Mouse (Mus musculus): Measurements from ENCODE around the gene Tns4. TPM values are rescaled to one million over a fixed set of nuclear protein-coding genes. Genes with fewer than 3 reads are reported as not detected.

Tns4 gene
- 0.40 TPM in 1 of 2 replicates, not detected in the other for polyA plus RNA-seq (2015; fragmentation: Nextera tagmentation; extraction: Ambion mirVana)

DNA sequence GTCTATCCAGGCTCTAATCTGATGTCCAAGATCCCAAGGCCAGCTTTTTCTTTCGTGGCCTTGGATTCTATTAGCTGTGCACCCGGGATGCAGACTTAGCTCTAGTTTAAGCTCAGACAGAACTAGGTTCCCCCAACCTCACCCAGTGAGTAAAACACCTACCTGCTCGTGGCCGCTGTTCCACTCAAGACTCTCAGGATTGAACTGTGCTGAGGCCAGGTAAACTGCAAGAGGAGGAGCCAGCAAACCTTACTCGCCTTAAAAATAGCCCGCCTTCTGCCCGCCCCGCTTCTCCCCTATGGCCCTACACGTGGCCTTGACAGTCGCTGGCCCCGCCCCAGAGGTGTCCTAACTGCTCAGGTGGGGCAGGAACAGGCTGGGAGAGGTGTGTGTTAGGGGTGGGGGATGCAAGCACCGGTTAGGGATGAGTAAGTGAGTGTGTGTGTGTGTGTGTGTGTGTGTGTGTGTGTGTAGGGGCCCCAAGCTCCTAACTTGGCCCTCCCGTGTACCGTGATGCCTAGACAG, at the start of gene Tns4:
Gene Tns4 (minus strand): TSS at position 230 of the 525 bp plus-strand sequence.
- Histone ChIP-seq H3K36me3 (no peaks in the 10 kb centered on the region), H3K4me3 (no peak within 1 kb of the TSS), H3K27ac (replicated peaks) (no peak within 1 kb of the TSS), H3K4me1 (replicated peaks) (no peaks in the 10 kb centered on the region), H3K9ac (no peak within 1 kb of the TSS), H3K9me3 (no peaks in the 10 kb centered on the region), H3K27me3 (no peaks in the 10 kb centered on the region), H3K4me2 (no peak within 1 kb of the TSS)
- 65% methylated on average over 14 of the region's 14 CpGs for WGBS
- no peak for ATAC-seq (ENCODE audit: low read depth)

- Histone ChIP-seq H3K27me3 (no peaks in the 10 kb centered on the region), H3K9ac (no peak overlapping the region), H3K9me3 (no peaks in the 10 kb centered on the region), H3K4me3 (no peak overlapping the region), H3K27ac (replicated peaks) (no peak overlapping the region), H3K4me1 (replicated peaks) (peaks cover 19% of the 10 kb centered on the region), H3K36me3 (no peaks in the 10 kb centered on the region), H3K4me2 (no peak overlapping the region)
- 80% methylated on average over 4 of the region's 4 CpGs for WGBS
- no peak for ATAC-seq (ENCODE audit: low read depth)
These were observed 48.3 kb upstream of the Tns4 start for GRCm38 (mm10) chr11:99137385-99137784.

DNA sequence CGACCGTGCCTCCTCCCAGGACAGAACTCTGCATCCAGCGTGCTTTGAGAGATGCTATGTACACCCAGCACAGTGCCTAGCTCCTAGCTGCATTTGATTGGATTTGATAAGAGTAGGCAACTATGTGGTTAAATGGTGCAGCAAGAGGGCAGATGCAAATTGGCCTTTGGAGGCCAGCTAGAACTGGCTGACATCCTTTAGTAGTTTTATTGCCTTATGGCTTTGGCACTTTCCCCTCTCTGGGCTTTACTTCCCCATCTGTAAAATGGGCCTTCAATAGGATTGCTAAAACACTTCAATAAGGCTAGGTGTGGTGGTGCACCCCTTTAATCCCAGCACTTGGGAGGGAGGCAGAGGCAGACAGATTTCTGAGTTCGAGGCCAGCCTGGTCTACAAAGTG, 47.9 kb upstream of the Tns4 start:
- Histone ChIP-seq H3K4me2 (no peak overlapping the region), H3K27me3 (no peaks in the 10 kb centered on the region), H3K4me3 (no peak overlapping the region), H3K9ac (no peak overlapping the region), H3K27ac (replicated peaks) (no peak overlapping the region), H3K36me3 (no peaks in the 10 kb centered on the region), H3K9me3 (no peaks in the 10 kb centered on the region), H3K4me1 (replicated peaks) (peaks cover 23% of the 10 kb centered on the region)
- WGBS, result 56% methylated on average over 4 of the region's 4 CpGs
- ATAC-seq (ENCODE audit: low read depth), result no peak

- Histone ChIP-seq H3K4me3 (no peak overlapping the region), H3K4me1 (replicated peaks) (peaks cover 29% of the 10 kb centered on the region), H3K9ac (no peak overlapping the region), H3K4me2 (no peak overlapping the region), H3K27ac (replicated peaks) (no peak overlapping the region), H3K9me3 (no peaks in the 10 kb centered on the region), H3K36me3 (no peaks in the 10 kb centered on the region), H3K27me3 (no peaks in the 10 kb centered on the region)
- no peak for ATAC-seq (ENCODE audit: low read depth)
- 33% methylated on average over 3 of the region's 3 CpGs for WGBS
These were observed 47.3 kb upstream of the Tns4 start for GRCm38 (mm10) chr11:99136361-99136760.

DNA sequence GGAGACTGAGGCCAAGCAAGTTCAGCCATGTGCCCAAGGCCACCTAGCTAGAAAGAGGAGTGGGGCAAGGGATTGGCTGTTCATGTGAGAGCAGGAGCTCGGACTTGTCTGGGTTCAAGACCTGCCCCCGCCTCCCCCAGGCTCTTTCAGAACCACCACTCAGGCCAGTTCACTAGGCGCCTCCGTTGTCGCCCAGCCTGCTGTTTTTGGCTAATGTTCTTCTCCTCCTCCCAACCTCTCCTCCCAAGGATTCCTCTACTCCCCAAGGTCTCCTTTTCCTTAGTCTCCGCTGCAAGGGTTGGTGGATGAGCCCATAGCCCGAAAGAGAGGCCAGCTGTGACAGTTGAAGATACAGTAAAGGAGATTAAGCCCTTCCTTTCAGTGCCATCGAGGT, 45.9 kb upstream of the Tns4 start:
- Histone ChIP-seq H3K9ac (no peak overlapping the region), H3K27ac (replicated peaks) (no peak overlapping the region), H3K4me3 (no peak overlapping the region), H3K4me1 (replicated peaks) (peaks cover 32% of the 10 kb centered on the region), H3K27me3 (no peaks in the 10 kb centered on the region), H3K9me3 (no peaks in the 10 kb centered on the region), H3K4me2 (no peak overlapping the region), H3K36me3 (no peaks in the 10 kb centered on the region)
- no peak for ATAC-seq (ENCODE audit: low read depth)
- 64% methylated on average over 8 of the region's 8 CpGs for WGBS

DNA sequence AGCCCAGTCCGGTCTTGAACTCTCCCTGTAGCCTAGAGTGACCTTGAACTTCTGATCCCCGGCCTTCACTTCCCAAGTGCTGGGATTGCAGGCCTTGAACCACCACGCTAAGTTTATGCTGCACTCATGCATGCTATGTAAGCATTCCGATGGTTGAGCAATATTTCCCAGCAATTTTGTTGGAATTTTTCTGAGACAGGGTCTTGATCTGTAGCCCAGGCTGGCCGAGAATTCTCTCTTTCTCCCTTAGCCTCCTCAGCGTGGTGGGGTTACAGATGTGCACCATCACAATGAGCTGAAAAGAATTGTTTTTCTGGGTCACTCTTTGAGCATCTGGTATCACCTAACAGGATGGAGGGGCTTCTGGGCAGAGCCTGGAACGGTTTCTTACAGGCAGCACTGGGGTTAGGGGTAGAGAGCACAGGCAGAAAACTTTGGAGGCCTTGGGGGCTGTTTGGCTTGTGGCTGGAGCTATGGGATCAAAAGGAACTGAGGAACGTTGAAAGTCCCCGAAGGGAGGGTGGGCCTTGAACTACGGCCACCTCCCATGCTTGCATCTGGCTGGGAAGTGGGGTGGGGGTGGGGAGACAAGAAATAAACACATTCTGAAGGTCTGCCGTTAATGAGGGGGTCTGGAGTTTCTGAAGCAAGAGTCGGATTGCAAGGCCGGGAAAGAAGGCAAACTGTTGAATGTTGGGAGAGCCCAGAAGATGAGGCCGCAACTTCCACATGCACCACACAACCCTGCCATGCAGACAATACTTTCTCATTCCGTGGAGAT, 45.4 kb upstream of the Tns4 start:
- 59% methylated on average over 15 of the region's 15 CpGs for WGBS
- Histone ChIP-seq H3K4me2 (no peak overlapping the region), H3K9ac (no peak overlapping the region), H3K4me1 (replicated peaks) (peaks cover 37% of the 10 kb centered on the region), H3K27ac (replicated peaks) (no peak overlapping the region), H3K4me3 (no peak overlapping the region), H3K27me3 (no peaks in the 10 kb centered on the region), H3K9me3 (no peaks in the 10 kb centered on the region), H3K36me3 (no peaks in the 10 kb centered on the region)
- no peak for ATAC-seq (ENCODE audit: low read depth)

DNA sequence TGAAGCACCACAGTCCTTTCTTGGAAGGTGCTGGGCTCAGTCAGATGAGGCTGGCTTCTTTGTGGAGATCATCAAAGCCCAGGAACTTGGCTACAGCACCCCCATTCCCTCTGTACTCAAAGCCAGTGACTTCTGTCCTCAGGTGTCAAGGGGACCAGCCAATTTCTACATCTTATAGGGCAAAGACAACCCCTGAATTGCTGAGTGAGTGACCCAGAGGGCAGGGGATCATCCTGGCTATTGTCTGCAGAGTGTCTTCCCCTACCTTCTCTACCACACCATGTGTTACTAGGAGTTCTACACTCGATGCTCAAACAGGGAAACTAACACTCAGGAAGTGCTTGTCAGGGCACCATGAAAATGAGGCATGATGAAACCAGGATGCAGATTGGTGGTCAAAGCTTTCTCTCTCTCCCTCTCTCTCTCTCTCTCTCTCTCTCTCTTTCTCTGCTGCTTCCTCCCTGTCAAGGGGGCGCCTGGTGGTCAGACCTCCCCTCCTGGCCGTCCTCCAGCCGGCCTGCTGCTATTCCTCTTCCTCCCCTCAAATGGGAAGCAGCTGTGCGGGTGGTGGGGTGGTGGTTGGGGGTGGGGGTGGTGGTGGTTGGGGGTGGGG, 44.3 kb upstream of the Tns4 start:
- 33% methylated on average over 5 of the region's 5 CpGs for WGBS
- no peak for ATAC-seq (ENCODE audit: low read depth)
- H3K27ac ChIP-seq (replicated peaks), result peak overlapping the region; percentile 33
- no peaks in the 10 kb centered on the region for H3K36me3 ChIP-seq
- no peaks in the 10 kb centered on the region for H3K9me3 ChIP-seq
- no peak overlapping the region for H3K4me3 ChIP-seq
- no peaks in the 10 kb centered on the region for H3K27me3 ChIP-seq
- no peak overlapping the region for H3K9ac ChIP-seq
- peaks cover 42% of the 10 kb centered on the region for H3K4me1 ChIP-seq (replicated peaks)
- no peak overlapping the region for H3K4me2 ChIP-seq

GRCm38 (mm10) chr11:99132091-99132730, 43.1 kb upstream of the Tns4 start:
- peak overlapping the region; percentile 52 for H3K9ac ChIP-seq
- H3K9me3 ChIP-seq, result no peaks in the 10 kb centered on the region
- H3K4me1 ChIP-seq (replicated peaks), result peaks cover 46% of the 10 kb centered on the region
- ATAC-seq (ENCODE audit: low read depth), result peak; percentile 69
- 0 out of 2 replicates have a peak overlapping the region, but pooled peaks have one; percentile 11 for H3K4me3 ChIP-seq
- WGBS, result under 1% methylated on average over 11 of the region's 11 CpGs
- H3K4me2 ChIP-seq, result peak overlapping the region; percentile 47
- H3K27me3 ChIP-seq, result no peaks in the 10 kb centered on the region
- peak overlapping the region; percentile 76 for H3K27ac ChIP-seq (replicated peaks)
- H3K36me3 ChIP-seq, result no peaks in the 10 kb centered on the region

DNA sequence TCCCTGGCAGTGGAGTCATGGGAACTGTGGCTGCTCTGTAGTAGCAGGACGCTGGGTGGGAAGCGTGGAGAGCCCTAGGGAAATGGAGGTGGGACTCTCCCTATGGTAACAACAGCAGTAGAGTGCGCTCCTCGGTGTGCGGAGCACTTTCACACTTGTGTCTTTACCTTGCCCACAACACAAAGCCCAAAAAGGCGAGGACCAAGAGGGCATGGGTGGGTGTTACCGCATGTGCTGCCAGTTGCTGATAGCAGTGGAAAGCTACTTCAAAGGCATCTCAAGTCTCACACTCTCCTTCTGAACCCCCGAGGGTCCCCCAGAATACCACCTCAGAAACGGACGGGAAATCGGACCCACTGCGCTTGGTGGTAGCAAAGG, 42.3 kb upstream of the Tns4 start:
- 0 out of 2 replicates have a peak, but pooled peaks have one; percentile 4 for ATAC-seq (ENCODE audit: low read depth)
- 43% methylated on average over 12 of the region's 12 CpGs for WGBS
- H3K4me2 ChIP-seq, result peak overlapping the region; percentile 47

DNA sequence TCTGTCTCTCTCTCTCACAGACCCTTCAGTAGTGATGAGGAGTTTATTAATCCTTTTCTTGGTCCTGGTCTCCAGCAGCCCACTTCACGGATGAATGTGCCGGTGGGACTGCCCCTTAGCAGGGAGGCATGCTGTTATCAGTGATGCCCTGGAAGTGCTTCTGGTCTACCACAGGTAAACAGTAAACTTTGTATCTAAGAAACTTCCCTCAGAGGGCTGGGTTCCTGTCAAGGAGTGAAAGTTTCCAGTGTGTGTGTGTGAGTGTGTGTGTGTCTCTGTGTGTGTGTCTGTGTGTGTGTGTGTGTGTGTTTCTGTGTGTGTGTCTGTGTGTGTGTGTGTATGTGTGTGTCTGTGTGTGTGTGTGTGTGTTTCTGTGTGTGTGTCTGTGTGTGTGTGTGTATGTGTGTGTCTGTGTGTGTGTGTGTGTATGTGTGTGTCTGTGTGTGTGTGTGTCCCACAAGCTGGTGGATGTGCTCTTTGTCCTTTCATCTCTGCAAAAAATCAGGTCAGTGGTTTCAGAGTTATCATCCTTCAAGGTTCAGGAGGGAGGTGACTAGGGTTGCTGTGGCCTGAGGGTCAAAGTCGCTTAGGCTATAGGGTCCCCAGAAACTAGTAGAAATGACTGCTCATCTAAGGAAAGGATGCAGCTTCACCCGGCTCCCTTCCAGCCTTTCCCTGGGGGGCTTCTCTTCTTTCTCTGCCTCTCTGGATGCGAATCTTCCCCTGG, 41.8 kb upstream of the Tns4 start:
- H3K4me1 ChIP-seq (replicated peaks), result peaks cover 59% of the 10 kb centered on the region
- H3K36me3 ChIP-seq, result no peaks in the 10 kb centered on the region
- no peak overlapping the region for H3K4me2 ChIP-seq
- no peaks in the 10 kb centered on the region for H3K9me3 ChIP-seq
- no peak for ATAC-seq (ENCODE audit: low read depth)
- H3K27ac ChIP-seq (replicated peaks), result no peak overlapping the region
- no peak overlapping the region for H3K4me3 ChIP-seq
- H3K9ac ChIP-seq, result no peak overlapping the region
- WGBS, result 58% methylated on average over 5 of the region's 5 CpGs
- H3K27me3 ChIP-seq, result no peaks in the 10 kb centered on the region

More for the DNA sequence above, 42.3 kb upstream of the Tns4 start:
- peaks cover 53% of the 10 kb centered on the region for H3K4me1 ChIP-seq (replicated peaks)
- H3K27ac ChIP-seq (replicated peaks), result peak overlapping the region; percentile 76; the same call in 1 of the 2 replicates
- H3K27me3 ChIP-seq, result no peaks in the 10 kb centered on the region
- no peak overlapping the region for H3K4me3 ChIP-seq
- H3K9ac ChIP-seq, result 0 out of 2 replicates have a peak overlapping the region, but pooled peaks have one; percentile 52
- no peaks in the 10 kb centered on the region for H3K36me3 ChIP-seq
- H3K9me3 ChIP-seq, result no peaks in the 10 kb centered on the region

DNA sequence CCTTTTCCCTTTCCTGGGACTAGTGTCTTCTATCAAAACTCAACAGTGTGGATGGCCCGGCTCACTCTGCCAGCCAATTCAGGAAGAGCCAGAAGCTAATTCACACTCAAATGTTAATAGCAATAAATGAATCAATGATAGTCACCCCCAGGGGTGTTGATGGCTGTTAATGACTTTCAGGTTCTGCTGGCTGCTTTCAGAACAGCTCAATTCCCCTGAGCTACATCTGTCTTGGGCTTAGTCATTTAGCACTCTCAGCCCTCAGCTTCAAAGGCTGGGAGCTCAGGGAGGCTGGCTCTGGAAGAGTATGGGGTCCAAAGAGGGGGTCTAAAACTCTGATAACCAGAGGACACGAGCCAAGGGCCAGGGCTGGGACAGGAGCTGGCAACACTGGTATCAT, 40.2 kb upstream of the Tns4 start:
- H3K36me3 ChIP-seq, result no peaks in the 10 kb centered on the region
- 0% methylated on average over 2 of the region's 2 CpGs for WGBS
- no peak overlapping the region for H3K4me2 ChIP-seq
- no peak overlapping the region for H3K9ac ChIP-seq
- H3K4me1 ChIP-seq (replicated peaks), result peaks cover 64% of the 10 kb centered on the region
- H3K27me3 ChIP-seq, result no peaks in the 10 kb centered on the region
- ATAC-seq (ENCODE audit: low read depth), result peak; percentile 32; the same call in 1 of the 2 replicates
- no peaks in the 10 kb centered on the region for H3K9me3 ChIP-seq
- H3K27ac ChIP-seq (replicated peaks), result no peak overlapping the region
- no peak overlapping the region for H3K4me3 ChIP-seq

All from neural tube, embryonic 13.5 days (tissue).